Mouse (Mus musculus) thymus, adult 2 months (tissue): ENCODE measurements around the gene 6030468B19Rik. TPM values are rescaled to one million over a fixed set of nuclear protein-coding genes. Genes with fewer than 3 reads are reported as not detected.

Experiments
- DNase-seq: peaks from one replicate; pipeline ENCODE4 v3.0.0; 2021
- H3K27ac ChIP-seq: fragments of 200-500 bp; 2 replicates; pipeline ENCODE4 v1.5.1; 2012; ENCODE audit warnings: low read length, control low read depth; ENCODE audit not compliant: control insufficient read depth, insufficient read depth
- H3K27me3 ChIP-seq: fragments of 200-500 bp; 2 replicates; pipeline ENCODE4 v1.6.1; 2012; ENCODE audit warnings: mild to moderate bottlenecking, low read length, moderate library complexity, mixed read lengths; ENCODE audit not compliant: control insufficient read depth, insufficient read depth
- H3K36me3 ChIP-seq: fragments of 200-500 bp; 2 replicates; pipeline ENCODE4 v1.6.1; 2012; ENCODE audit warnings: mild to moderate bottlenecking, low read length, moderate library complexity; ENCODE audit not compliant: control insufficient read depth, insufficient read depth
- H3K4me1 ChIP-seq: fragments of 200-500 bp; replicated peaks from 2 replicates; pipeline ENCODE4 v1.6.1; 2012; ENCODE audit warnings: low read length; ENCODE audit not compliant: control insufficient read depth, insufficient read depth
- H3K4me3 ChIP-seq: fragments of 200-500 bp; 2 replicates; pipeline ENCODE4 v1.5.1; 2012; ENCODE audit warnings: mild to moderate bottlenecking, low read length, control low read depth, moderate library complexity; ENCODE audit not compliant: control insufficient read depth, insufficient read depth
- CTCF ChIP-seq: fragments of 200-500 bp; IDR thresholded peaks from 2 replicates; pipeline ENCODE4 v1.5.1; 2012; ENCODE audit warnings: mild to moderate bottlenecking, control low read depth, low read length, moderate library complexity, borderline replicate concordance; ENCODE audit not compliant: control insufficient read depth, poor library complexity, insufficient read depth; ENCODE audit errors: extremely low read depth
- POLR2A ChIP-seq: fragments of 200-500 bp; IDR thresholded peaks from 2 replicates; pipeline ENCODE4 v1.6.1; 2012; ENCODE audit warnings: mild to moderate bottlenecking, low read length, control low read depth, moderate library complexity; ENCODE audit not compliant: control insufficient read depth, poor library complexity, insufficient read depth; ENCODE audit errors: extremely low read depth
- WGBS: fragments of 180-500 bp; shearing (Covaris S2); methylation state at CpG from one replicate; pipeline ENCODE4 v1.1.7; 2018; 5-methylcytosine and 5-hydroxymethylcytosine counted together
- polyA plus RNA-seq: library from polyadenylated mRNA; depleted of rRNA; stranded (reverse); fragments of >200 nt; gene quantifications from 2 replicates; pipeline ENCODE4 v1.2.3, GENCODE M21; 2012; rRNA removed

6030468B19Rik gene
- polyA plus RNA-seq = 1.7 and 1.8 TPM in 2 replicates

DNA sequence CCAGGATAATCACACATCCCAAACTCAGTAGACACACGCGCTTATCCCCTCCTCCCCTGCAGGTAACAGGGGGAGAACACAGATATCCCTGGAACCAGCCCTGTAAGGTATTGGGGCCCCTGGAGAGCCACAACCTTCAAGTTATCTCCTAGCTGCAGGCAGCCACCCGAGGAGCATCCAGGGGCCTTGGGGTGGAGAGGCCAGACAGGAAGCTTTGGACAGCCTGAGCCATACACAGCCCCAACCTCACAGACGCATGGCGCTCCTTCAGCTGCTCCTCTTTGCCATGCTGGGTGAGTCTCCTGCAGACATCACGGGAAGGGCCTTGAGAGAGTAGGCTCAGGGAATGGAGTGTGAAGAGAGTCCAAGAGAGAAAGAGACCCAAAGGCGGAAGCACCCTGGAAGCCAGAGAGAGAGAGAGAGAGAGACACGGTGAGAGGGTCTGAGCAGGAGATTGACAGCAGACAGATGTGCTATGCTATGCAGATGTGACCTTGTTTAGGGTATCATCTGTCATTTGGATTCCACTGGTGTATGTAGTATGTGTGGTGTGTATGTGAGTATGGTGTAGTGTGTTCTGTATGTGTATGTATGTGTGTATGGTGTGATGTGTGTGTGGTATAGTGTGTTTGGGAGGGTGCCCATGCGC lies at the start of gene 6030468B19Rik:
6030468B19Rik (plus strand) TSS at position 150 of the 649 bp plus-strand sequence.
- Histone ChIP-seq H3K4me3 (no peak within 1 kb of the TSS), H3K27ac (no peak within 1 kb of the TSS; the same call in 1 of the 2 replicates), H3K36me3 (peaks cover 1% of the 10 kb centered on the region; the same call in 1 of the 2 replicates), H3K27me3 (no peaks in the 10 kb centered on the region), H3K4me1 (peaks cover 44% of the 10 kb centered on the region)
- WGBS = 51% methylated on average over 9 of the region's 9 CpGs
- TF ChIP-seq CTCF (no peak), POLR2A (no peak)
- DNase-seq = no peak

DNA sequence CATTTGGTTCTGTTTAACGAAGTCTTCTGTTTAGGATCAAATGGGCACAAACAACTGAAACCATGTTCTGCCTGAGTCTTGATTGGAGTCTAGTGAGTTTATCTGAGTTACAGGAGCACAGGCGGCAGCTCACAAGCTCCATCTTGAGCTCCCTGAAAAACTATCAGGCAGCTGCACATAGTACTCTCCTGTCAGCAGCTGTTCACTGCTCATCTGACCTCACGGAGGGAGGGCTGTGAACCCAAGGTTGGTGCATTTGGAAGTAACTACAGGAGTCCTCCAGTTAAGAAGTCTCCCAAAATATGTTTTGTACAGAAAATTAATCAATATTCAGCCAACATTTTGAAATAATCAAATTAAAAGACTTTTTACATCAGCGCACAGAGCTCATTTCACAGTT lies 48.8 kb upstream of the 6030468B19Rik start:
- no peak for TF ChIP-seq POLR2A
- TF ChIP-seq CTCF = no peak
- no peaks in the 10 kb centered on the region for H3K4me1 ChIP-seq
- no peak overlapping the region for H3K4me3 ChIP-seq
- no peak overlapping the region for H3K27ac ChIP-seq
- peaks cover 91% of the 10 kb centered on the region for H3K36me3 ChIP-seq
- 94% methylated on average over 4 of the region's 4 CpGs for WGBS
- no peaks in the 10 kb centered on the region for H3K27me3 ChIP-seq
- no peak for DNase-seq

DNA sequence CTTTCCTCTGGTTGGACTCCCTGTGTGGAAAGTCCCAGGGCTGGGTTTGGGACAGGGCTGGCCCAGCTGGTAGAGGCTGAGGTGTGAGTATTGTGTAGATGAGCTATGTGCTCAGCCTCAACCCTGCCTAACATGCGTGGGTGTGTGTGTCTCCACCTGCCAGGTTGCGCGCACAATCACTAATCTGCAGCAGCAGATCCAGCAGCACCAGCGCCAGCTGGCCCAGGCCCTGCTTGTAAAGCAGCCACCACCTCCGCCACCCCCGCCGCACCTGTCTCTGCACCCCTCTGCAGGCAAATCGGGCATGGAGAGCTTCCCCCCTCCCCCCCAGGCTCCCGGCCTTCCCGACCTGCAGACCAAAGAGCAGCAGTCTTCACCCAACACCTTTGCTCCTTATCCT lies 48.0 kb upstream of the 6030468B19Rik start:
- 93% methylated on average over 10 of the region's 10 CpGs for WGBS
- Histone ChIP-seq H3K27ac (no peak overlapping the region), H3K4me1 (no peaks in the 10 kb centered on the region), H3K4me3 (no peak overlapping the region), H3K27me3 (no peaks in the 10 kb centered on the region), H3K36me3 (peaks cover 93% of the 10 kb centered on the region)
- no peak for TF ChIP-seq CTCF
- TF ChIP-seq POLR2A = no peak
- DNase-seq = no peak

DNA sequence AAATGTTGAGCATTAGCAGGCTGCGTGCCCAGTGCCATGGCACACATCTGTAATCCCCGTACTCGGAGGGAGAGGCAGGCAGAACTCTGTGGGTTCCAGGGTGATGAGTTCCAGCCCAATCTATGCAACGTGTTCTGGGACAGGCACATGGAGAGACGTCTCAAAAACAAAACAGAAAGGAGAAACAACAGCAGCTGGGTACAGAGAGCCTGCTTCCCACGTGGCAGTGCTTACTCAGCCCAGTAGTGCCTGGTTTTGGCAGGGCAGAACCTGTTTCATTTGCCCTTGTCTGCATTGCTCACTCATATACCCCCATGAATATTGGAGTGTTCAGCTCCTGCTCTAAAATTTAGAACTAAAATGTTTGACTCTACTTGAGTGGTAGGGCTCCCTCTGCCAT lies 45.9 kb upstream of the 6030468B19Rik start:
- Histone ChIP-seq H3K4me1 (no peaks in the 10 kb centered on the region), H3K27me3 (no peaks in the 10 kb centered on the region), H3K4me3 (no peak overlapping the region), H3K27ac (no peak overlapping the region), H3K36me3 (peaks cover 92% of the 10 kb centered on the region)
- DNase-seq = no peak
- TF ChIP-seq POLR2A (no peak), CTCF (no peak)
- WGBS = 94% methylated on average over 6 of the region's 6 CpGs

DNA sequence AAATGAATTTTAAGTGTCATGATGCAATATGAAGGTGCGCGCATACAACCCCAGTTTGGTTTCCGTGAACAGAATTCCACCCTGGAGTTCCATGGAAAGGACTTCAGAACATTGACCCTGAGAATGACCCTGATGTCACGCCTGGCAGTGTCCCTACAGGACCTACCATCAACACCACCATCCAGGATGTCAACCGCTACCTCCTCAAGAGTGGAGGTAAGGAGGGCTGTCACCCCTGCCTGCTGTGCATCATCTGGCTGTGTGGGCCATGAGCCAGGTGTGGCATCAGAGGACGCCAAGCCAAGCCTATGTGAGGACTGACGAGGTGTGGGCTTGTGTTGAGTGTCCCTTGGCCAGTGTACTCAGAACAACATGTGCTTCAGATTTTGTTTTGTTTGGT lies 41.6 kb upstream of the 6030468B19Rik start:
- H3K36me3 ChIP-seq = peaks cover 92% of the 10 kb centered on the region
- WGBS = 98% methylated on average over 7 of the region's 7 CpGs
- TF ChIP-seq POLR2A (no peak), CTCF (no peak)
- H3K27me3 ChIP-seq = no peaks in the 10 kb centered on the region
- H3K4me1 ChIP-seq = no peaks in the 10 kb centered on the region
- DNase-seq = no peak
- H3K27ac ChIP-seq = no peak overlapping the region
- H3K4me3 ChIP-seq = no peak overlapping the region

DNA sequence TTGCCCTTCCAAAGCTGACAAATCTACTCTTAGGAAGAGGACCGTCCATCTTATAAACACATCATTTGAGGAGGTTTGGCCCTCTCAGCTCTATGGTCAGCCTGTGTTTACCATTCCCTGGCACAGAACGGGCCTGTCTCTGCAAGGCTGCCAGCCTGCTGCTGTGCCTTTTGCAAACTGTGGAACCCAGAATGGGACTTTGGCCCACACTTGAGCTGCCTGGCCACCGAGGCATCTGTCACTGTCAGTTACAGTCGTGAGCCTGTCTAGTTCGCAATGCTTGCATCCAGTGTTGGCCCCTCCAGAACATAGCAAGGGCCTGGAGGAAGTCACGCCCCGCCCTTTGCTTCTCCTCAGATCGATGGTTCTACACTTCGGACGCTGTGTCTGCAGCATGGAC lies 38.2 kb upstream of the 6030468B19Rik start:
- Histone ChIP-seq H3K27me3 (no peaks in the 10 kb centered on the region), H3K36me3 (peaks cover 69% of the 10 kb centered on the region), H3K4me3 (no peak overlapping the region), H3K4me1 (peaks cover 8% of the 10 kb centered on the region), H3K27ac (no peak overlapping the region)
- DNase-seq = no peak
- TF ChIP-seq POLR2A = no peak
- TF ChIP-seq CTCF = 0 out of 2 replicates have a peak, but pooled peaks have one; percentile 13
- 96% methylated on average over 10 of the region's 10 CpGs for WGBS

DNA sequence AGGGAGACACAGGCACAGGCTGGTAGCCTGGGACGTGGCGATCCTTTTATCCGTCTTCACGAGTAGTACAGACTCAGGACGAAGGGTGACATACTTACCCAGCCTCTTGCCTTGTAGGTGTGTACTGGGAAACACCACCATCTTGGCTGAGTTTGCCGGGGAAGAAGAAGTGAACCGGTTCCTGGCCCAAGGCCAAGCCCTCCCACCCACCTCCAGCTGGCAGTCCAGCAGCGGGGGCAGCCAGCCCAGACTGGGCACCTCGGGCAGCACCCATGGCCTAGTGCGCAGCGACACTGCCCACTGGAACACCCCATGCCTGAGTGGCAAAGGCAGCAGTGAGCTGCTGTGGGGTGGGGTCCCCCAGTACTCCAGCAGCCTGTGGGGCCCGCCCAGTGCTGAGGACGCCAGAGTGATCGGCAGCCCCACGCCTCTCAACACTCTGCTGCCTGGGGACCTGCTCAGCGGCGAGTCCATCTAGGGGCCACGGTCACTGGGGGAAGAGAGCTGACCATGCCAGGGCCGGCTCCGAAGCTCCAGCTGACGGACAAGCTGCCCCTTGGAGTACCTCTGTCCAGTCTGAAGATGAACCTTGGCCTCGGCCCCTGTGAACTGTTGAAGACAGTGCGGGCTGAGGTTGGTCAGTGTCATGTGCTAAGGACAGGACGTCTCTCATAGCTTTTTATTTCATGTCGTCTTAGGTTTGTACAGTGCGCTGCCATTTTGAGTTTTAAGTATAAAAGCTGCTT lies 36.9 kb upstream of the 6030468B19Rik start:
- Histone ChIP-seq H3K36me3 (peaks cover 56% of the 10 kb centered on the region), H3K27me3 (no peaks in the 10 kb centered on the region), H3K27ac (no peak overlapping the region), H3K4me1 (peaks cover 8% of the 10 kb centered on the region), H3K4me3 (no peak overlapping the region)
- no peak for TF ChIP-seq POLR2A
- no peak for TF ChIP-seq CTCF
- no peak for DNase-seq
- 96% methylated on average over 26 of the region's 26 CpGs for WGBS
